Mouse (Mus musculus): Measurements from ENCODE around the gene Ccdc169. TPM values are rescaled to one million over a fixed set of nuclear protein-coding genes. Genes with fewer than 3 reads are reported as not detected.

Gene Ccdc169
- polyA plus RNA-seq, 1 experiment from 2014 or later = 0.09 TPM

DNA sequence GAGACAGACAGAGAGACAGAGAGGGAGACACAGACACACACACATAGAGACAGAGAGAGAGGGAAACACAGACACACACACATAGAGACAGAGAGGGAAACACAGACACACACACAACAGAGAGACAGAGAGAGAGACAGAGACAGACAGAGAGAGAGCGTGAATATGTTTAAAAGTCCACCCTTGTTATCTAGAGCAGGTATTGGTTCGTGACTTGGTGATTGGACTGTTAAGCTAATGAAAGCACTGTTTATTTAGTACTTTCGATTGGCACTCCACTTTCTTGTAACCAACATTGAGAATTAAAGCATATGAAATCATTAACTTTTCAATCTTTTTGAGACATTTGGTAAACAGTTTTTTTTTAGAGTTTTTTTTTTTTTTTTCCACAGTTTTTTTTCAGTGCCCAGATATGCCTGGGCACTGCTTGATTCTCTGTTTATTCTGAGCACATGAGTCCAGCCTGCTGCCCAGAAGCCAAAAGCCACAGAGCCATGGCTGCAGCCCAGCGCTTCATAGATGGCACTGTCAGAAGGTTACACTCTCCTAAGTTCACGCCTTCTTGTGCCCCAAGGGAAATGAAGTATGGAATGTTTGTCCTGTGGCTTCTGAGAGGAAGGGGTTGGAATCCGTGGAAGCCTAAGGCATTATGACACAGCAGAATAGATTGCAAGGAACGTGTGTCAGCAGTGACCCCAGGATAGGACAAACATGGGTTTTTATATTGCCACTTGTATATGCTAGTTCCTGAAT lies 22.6 kb upstream of the Ccdc169 start:
- Histone ChIP-seq H3K9ac (ENCODE audit: low read depth, low read length) (no peak overlapping the region), H3K27ac (ENCODE audit: low read depth, low read length) (no peak overlapping the region), H3K4me2 (replicated peaks; ENCODE audit: low read depth) (peak overlapping the region; percentile 35), H3K27me3 (replicated peaks; ENCODE audit: control insufficient read depth, insufficient read depth, low read length) (no peaks in the 10 kb centered on the region), H3K4me1 (replicated peaks; ENCODE audit: control insufficient read depth, insufficient read depth, low read length) (peaks cover 6% of the 10 kb centered on the region), H3K9me3 (ENCODE audit: control insufficient read depth) (no peaks in the 10 kb centered on the region), H3K36me3 (ENCODE audit: control insufficient read depth, insufficient read depth) (peaks cover 14% of the 10 kb centered on the region), H3K4me3 (ENCODE audit: low read depth, low read length) (no peak overlapping the region)
- WGBS = 41% methylated on average over 7 of the region's 7 CpGs
- no peak for ATAC-seq
- TF ChIP-seq CTCF (IDR thresholded peaks at IDR 0.05; ENCODE audit: low read depth) = no peak

DNA sequence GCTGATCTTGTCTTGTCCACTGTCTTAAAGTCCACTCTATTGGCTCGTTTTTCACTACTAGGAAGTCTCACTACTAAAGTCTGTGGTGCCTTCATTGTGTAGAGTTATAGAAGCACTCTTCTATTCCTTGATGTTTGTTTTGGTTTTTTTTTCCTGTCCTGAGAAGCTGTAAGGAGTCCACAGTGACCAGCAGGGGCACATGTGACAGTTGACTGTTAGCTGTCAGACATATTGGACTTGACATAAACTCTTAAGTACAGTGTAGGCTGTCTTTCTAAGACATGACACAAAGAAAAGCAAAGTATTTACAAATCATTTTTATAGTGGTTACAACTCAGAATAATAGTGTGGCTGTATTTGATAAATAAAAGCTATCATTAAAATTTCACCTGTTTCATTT lies 22.1 kb upstream of the Ccdc169 start:
- H3K4me3 ChIP-seq (ENCODE audit: low read depth, low read length) = no peak overlapping the region
- no peaks in the 10 kb centered on the region for H3K27me3 ChIP-seq (replicated peaks; ENCODE audit: control insufficient read depth, insufficient read depth, low read length)
- no peak for ATAC-seq
- TF ChIP-seq CTCF (IDR thresholded peaks at IDR 0.05; ENCODE audit: low read depth) = 0 out of 2 replicates have a peak, but pooled peaks have one; percentile 14
- no peak overlapping the region for H3K9ac ChIP-seq (ENCODE audit: low read depth, low read length)
- 55% methylated on average over 1 of the region's 1 CpGs for WGBS
- peaks cover 15% of the 10 kb centered on the region for H3K36me3 ChIP-seq (ENCODE audit: control insufficient read depth, insufficient read depth)
- H3K27ac ChIP-seq (ENCODE audit: low read depth, low read length) = no peak overlapping the region
- H3K4me1 ChIP-seq (replicated peaks; ENCODE audit: control insufficient read depth, insufficient read depth, low read length) = peaks cover 6% of the 10 kb centered on the region
- no peaks in the 10 kb centered on the region for H3K9me3 ChIP-seq (ENCODE audit: control insufficient read depth)
- H3K4me2 ChIP-seq (replicated peaks; ENCODE audit: low read depth) = no peak overlapping the region

DNA sequence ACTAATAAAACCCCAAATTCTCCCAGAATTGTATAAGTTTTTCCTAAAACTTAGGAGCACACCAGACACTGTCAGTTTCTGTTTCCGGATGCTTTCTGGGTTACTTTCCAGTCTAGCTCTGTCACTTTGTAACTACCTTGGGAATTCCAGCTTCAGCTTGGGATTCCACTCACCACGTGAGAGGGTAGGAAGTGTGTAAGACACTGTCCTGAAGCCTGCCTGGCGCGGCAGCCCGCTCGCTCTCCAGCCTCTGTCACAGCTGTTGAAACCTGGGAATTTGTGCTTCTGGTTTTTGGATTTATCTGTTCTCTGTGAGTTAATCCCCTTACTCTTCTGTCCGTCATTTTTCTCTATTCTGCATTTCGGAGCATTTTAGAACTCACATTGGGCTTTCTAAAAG lies 21.1 kb upstream of the Ccdc169 start:
- peaks cover 22% of the 10 kb centered on the region for H3K36me3 ChIP-seq (ENCODE audit: control insufficient read depth, insufficient read depth)
- ATAC-seq = no peak
- H3K9ac ChIP-seq (ENCODE audit: low read depth, low read length) = no peak overlapping the region
- H3K4me1 ChIP-seq (replicated peaks; ENCODE audit: control insufficient read depth, insufficient read depth, low read length) = peaks cover 6% of the 10 kb centered on the region
- H3K4me2 ChIP-seq (replicated peaks; ENCODE audit: low read depth) = no peak overlapping the region
- TF ChIP-seq CTCF (IDR thresholded peaks at IDR 0.05; ENCODE audit: low read depth) = no peak
- WGBS = 93% methylated on average over 8 of the region's 8 CpGs
- no peaks in the 10 kb centered on the region for H3K9me3 ChIP-seq (ENCODE audit: control insufficient read depth)
- no peak overlapping the region for H3K27ac ChIP-seq (ENCODE audit: low read depth, low read length)
- H3K27me3 ChIP-seq (replicated peaks; ENCODE audit: control insufficient read depth, insufficient read depth, low read length) = no peaks in the 10 kb centered on the region
- no peak overlapping the region for H3K4me3 ChIP-seq (ENCODE audit: low read depth, low read length)

DNA sequence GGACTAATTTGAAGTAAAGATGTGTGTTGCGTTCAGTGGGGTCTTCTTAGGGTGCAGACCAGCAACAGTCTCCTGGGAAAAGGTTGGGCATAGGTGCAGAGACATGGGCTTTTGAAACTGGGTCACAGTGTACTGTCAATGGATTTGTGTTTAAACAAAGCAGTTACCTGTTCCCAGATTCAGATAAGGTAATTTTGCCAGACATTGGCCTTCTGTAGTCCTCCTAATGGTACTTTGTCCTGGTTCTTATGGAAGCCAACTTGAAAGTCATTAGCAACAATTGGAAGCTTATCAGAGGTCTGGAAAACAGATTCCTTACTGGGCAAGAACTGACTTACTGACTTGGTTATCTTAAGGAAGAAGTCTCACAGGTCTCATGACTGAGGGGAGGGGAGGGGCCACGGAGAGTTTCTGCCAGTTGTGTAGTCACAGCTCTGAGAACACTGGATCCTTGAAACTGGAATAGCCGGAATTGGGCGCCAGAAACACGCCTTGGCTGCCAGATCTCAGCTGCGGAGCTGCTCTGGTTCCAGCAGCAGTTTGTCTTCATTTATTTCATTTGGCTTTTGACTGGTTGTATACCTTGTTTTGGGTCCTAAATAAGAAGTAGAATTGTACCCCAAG lies 17.8 kb upstream of the Ccdc169 start:
- H3K4me3 ChIP-seq (ENCODE audit: low read depth, low read length) = no peak overlapping the region
- peaks cover 6% of the 10 kb centered on the region for H3K4me1 ChIP-seq (replicated peaks; ENCODE audit: control insufficient read depth, insufficient read depth, low read length)
- H3K9ac ChIP-seq (ENCODE audit: low read depth, low read length) = no peak overlapping the region
- no peaks in the 10 kb centered on the region for H3K27me3 ChIP-seq (replicated peaks; ENCODE audit: control insufficient read depth, insufficient read depth, low read length)
- H3K9me3 ChIP-seq (ENCODE audit: control insufficient read depth) = no peaks in the 10 kb centered on the region
- H3K27ac ChIP-seq (ENCODE audit: low read depth, low read length) = peak overlapping the region; percentile 24
- ATAC-seq = peak; percentile 80
- H3K36me3 ChIP-seq (ENCODE audit: control insufficient read depth, insufficient read depth) = peaks cover 52% of the 10 kb centered on the region
- no peak for TF ChIP-seq CTCF (IDR thresholded peaks at IDR 0.05; ENCODE audit: low read depth)
- H3K4me2 ChIP-seq (replicated peaks; ENCODE audit: low read depth) = no peak overlapping the region
- 55% methylated on average over 6 of the region's 6 CpGs for WGBS

DNA sequence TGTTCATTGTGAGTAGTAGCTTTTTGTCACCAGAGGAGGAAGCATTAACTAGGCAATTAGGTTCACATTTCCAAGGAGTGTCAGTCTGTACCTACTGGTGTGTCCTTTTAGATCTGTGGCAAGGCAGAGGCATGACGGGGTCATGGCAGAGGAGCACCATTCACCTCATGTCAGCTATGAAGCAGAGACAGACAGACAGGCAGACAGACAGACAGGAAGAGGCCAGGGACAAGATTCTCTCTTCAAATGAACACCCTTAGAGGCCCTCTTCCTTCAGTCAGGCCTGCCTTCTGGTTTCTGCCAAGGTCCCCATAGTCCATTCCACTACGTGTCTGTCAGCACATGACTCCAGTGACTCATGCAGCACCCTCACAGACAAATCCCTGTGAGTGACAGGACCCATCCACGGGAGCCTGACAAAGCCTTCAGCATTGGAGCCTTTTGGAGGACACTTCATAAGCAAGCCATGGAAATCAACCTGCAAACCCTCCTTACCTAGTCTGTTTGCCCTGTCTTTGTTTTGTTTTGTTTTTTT lies 14.7 kb upstream of the Ccdc169 start:
- H3K36me3 ChIP-seq (ENCODE audit: control insufficient read depth, insufficient read depth) = peaks cover 73% of the 10 kb centered on the region
- no peak overlapping the region for H3K27ac ChIP-seq (ENCODE audit: low read depth, low read length)
- WGBS = 66% methylated on average over 3 of the region's 3 CpGs
- TF ChIP-seq CTCF (IDR thresholded peaks at IDR 0.05; ENCODE audit: low read depth) = no peak
- ATAC-seq = no peak
- H3K4me3 ChIP-seq (ENCODE audit: low read depth, low read length) = no peak overlapping the region
- no peak overlapping the region for H3K4me2 ChIP-seq (replicated peaks; ENCODE audit: low read depth)
- no peaks in the 10 kb centered on the region for H3K27me3 ChIP-seq (replicated peaks; ENCODE audit: control insufficient read depth, insufficient read depth, low read length)
- H3K4me1 ChIP-seq (replicated peaks; ENCODE audit: control insufficient read depth, insufficient read depth, low read length) = no peaks in the 10 kb centered on the region
- no peak overlapping the region for H3K9ac ChIP-seq (ENCODE audit: low read depth, low read length)
- no peaks in the 10 kb centered on the region for H3K9me3 ChIP-seq (ENCODE audit: control insufficient read depth)

DNA sequence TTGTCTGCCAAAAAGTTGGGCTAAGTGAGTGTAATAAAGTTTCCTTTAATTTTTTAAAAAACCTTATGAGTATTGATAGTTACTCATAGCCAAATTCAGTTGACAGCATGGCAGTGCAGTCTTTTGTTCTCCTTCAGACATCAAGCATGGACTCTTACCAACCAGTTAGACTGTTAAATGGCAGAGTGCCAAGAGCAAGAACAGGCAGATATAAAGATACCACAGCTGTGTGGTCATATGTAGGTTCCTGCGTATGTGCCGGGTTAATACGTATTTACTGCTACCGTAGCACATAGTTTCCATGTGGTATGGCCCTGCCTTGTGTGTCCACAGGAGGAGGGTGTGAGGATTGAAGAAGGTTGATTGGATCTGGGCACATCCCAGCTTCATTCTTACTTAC lies 14.1 kb upstream of the Ccdc169 start:
- Histone ChIP-seq H3K4me3 (ENCODE audit: low read depth, low read length) (no peak overlapping the region), H3K4me1 (replicated peaks; ENCODE audit: control insufficient read depth, insufficient read depth, low read length) (no peaks in the 10 kb centered on the region), H3K9ac (ENCODE audit: low read depth, low read length) (no peak overlapping the region), H3K27ac (ENCODE audit: low read depth, low read length) (no peak overlapping the region), H3K27me3 (replicated peaks; ENCODE audit: control insufficient read depth, insufficient read depth, low read length) (no peaks in the 10 kb centered on the region), H3K36me3 (ENCODE audit: control insufficient read depth, insufficient read depth) (peaks cover 74% of the 10 kb centered on the region), H3K9me3 (ENCODE audit: control insufficient read depth) (no peaks in the 10 kb centered on the region), H3K4me2 (replicated peaks; ENCODE audit: low read depth) (no peak overlapping the region)
- peak; percentile 11; the same call in 1 of the 2 replicates for ATAC-seq
- no peak for TF ChIP-seq CTCF (IDR thresholded peaks at IDR 0.05; ENCODE audit: low read depth)
- 70% methylated on average over 4 of the region's 4 CpGs for WGBS

Measured in intestine, postnatal 0 days (tissue).